Mouse (Mus musculus) limb, embryonic 12.5 days (tissue): ENCODE results near the gene Mrpl38. TPM values are rescaled to one million over a fixed set of nuclear protein-coding genes. Genes with fewer than 3 reads are reported as not detected.
A peak's percentile ranks its signal among the peaks of the same experiment; 100 is the strongest.

Source experiments
- ATAC-seq: fragments of 200-750 bp; cut with Nextera tagmentation; 2 replicates; pipeline ENCODE4 v1.8.0; 2017; ENCODE audit warnings: low read depth, moderate TSS enrichment; ENCODE audit not compliant: insufficient number of reproducible peaks, insufficient read depth, low FRiP score, low TSS enrichment
- H3K27ac ChIP-seq: fragments of 300-500 bp; sonication (generic); 2 replicates; pipeline ENCODE4 v1.5.1; 2016; ENCODE audit warnings: mild to moderate bottlenecking, moderate library complexity
- H3K27me3 ChIP-seq: fragments of 300-500 bp; sonication (generic); 2 replicates; pipeline ENCODE4 v1.6.1; 2016; ENCODE audit warnings: mild to moderate bottlenecking, moderate library complexity
- H3K36me3 ChIP-seq: fragments of 300-500 bp; sonication (generic); 2 replicates; pipeline ENCODE4 v1.6.1; 2016; ENCODE audit warnings: mild to moderate bottlenecking, moderate library complexity
- H3K4me1 ChIP-seq: fragments of 300-500 bp; sonication (generic); replicated peaks from 2 replicates; pipeline ENCODE4 v1.6.1; 2016
- H3K4me2 ChIP-seq: fragments of 300-500 bp; sonication (generic); 2 replicates; pipeline ENCODE4 v1.6.1; 2016; ENCODE audit warnings: mild to moderate bottlenecking, moderate library complexity
- H3K4me3 ChIP-seq: fragments of 300-500 bp; sonication (generic); replicated peaks from 2 replicates; pipeline ENCODE4 v1.5.1; 2016; ENCODE audit warnings: mild to moderate bottlenecking
- H3K9ac ChIP-seq: fragments of 300-500 bp; sonication (generic); replicated peaks from 2 replicates; pipeline ENCODE4 v1.6.1; 2016; ENCODE audit warnings: mild to moderate bottlenecking, moderate library complexity
- H3K9me3 ChIP-seq: fragments of 300-500 bp; sonication (generic); 2 replicates; pipeline ENCODE4 v1.6.1; 2016; ENCODE audit warnings: mild to moderate bottlenecking, moderate library complexity
- WGBS: fragments of 180-500 bp; shearing (Covaris S2); methylation state at CpG from one replicate; pipeline ENCODE4 v1.1.7; 2016; 5-methylcytosine and 5-hydroxymethylcytosine counted together
- polyA plus RNA-seq: library from polyadenylated mRNA; unstranded; fragments of >200 nt; fragmentation: Nextera tagmentation; extraction: Ambion mirVana; gene quantifications from 2 replicates; pipeline ENCODE4 v1.2.1, GENCODE M21; 2016

Mrpl38 gene
- polyA plus RNA-seq = 86.9 and 90.8 TPM in 2 replicates

DNA sequence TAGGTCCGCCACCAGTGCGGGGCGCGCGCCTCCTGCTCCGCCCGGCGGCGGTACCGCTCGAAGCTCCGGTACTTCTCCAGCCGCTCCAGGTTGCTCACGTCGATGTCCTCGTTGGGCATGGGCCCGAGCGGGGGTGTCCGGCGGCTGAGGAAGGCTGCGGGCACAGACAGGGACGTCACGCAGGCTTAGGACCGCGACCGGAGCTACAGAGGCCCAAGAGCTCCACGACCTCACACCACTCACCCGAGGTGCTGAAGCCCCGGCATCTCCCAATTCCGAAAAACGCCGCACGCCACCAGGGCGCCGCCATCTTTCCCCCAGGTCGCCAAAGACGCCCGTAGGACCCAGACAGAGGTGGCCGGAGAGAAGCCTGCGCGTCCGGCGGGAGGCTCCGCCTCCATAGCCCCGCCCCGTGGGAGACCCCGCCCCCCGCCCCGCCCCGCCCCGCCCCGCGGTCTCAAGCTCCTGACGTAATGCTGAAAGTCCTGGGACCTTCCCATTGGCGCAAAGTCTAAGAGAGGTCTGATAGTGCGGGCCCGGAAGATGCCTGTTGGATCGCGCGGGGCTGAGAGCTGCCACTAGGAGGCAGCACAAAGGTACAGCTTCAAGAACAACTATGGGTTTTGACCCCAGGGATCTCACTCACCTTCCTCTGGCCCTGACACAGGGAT, at the start of gene Mrpl38:
Gene Mrpl38 (minus strand): TSS at position 401 of the 671 bp plus-strand sequence.
- no peaks in the 10 kb centered on the region for H3K9me3 ChIP-seq
- peak within 1 kb of the TSS; percentile 92 for H3K4me3 ChIP-seq
- peak; percentile 92 for ATAC-seq
- peak within 1 kb of the TSS; percentile 59 for H3K4me2 ChIP-seq
- peak within 1 kb of the TSS; percentile 78 for H3K27ac ChIP-seq
- WGBS = under 1% methylated on average over 60 of the region's 60 CpGs
- H3K27me3 ChIP-seq = no peaks in the 10 kb centered on the region
- peaks cover 49% of the 10 kb centered on the region for H3K36me3 ChIP-seq
- peak within 1 kb of the TSS; percentile 83 for H3K9ac ChIP-seq
- H3K4me1 ChIP-seq = peaks cover 15% of the 10 kb centered on the region

GRCm38 (mm10) chr11:116187226-116187930, 48.7 kb upstream of the Mrpl38 start:
- WGBS = 67% methylated on average over 11 of the region's 11 CpGs
- Histone ChIP-seq H3K4me1 (no peaks in the 10 kb centered on the region), H3K36me3 (peaks cover 74% of the 10 kb centered on the region), H3K4me3 (no peak overlapping the region), H3K4me2 (no peak overlapping the region), H3K9ac (no peak overlapping the region), H3K9me3 (no peaks in the 10 kb centered on the region), H3K27me3 (no peaks in the 10 kb centered on the region), H3K27ac (no peak overlapping the region)
- ATAC-seq = no peak

DNA sequence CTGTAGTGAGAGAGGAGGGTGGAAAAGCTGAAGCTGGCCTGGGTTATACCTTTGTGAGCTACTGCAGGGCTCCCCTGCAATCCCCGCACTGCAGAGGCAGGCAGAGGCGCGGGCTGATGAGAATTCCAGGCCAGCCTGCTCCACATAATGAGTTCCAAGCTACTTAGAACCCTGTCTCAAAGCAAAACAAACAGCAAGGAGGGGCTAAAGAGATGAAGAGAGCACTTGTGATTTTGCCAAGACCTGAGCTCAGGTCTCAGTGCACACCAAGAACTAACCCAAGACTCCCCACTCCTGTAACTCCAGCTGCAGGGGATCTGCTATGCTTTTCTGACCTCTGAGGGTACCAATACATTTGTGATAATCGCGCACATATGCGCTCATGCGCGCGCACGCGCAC, 47.7 kb upstream of the Mrpl38 start:
- no peaks in the 10 kb centered on the region for H3K4me1 ChIP-seq
- no peak overlapping the region for H3K4me2 ChIP-seq
- peaks cover 81% of the 10 kb centered on the region for H3K36me3 ChIP-seq
- H3K4me3 ChIP-seq = no peak overlapping the region
- no peaks in the 10 kb centered on the region for H3K27me3 ChIP-seq
- no peak overlapping the region for H3K9ac ChIP-seq
- 86% methylated on average over 11 of the region's 11 CpGs for WGBS
- no peak for ATAC-seq
- H3K9me3 ChIP-seq = no peaks in the 10 kb centered on the region
- peak overlapping the region; percentile 70 for H3K27ac ChIP-seq

DNA sequence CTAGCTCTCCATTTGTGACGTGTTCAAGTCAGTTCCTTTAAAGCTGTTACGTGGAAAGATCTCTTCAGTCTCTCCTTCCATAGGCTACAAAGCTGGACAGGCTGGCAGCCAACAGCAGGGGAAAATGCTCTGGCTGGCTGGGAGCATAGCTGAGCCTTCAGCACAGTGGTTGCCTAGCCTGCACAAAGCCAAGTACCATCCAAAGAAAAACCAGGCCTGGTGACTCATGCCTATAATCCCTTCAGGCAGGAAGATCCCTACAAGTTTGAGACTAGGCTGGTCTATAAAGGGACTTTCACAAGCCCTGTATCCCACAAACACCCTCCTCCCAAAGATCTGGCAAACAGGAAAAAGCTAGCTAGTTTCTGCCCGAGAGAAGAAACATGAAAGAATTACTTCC, 47.2 kb upstream of the Mrpl38 start:
- H3K27me3 ChIP-seq = no peaks in the 10 kb centered on the region
- H3K9ac ChIP-seq = no peak overlapping the region
- no peak overlapping the region for H3K4me3 ChIP-seq
- no peak for ATAC-seq
- no peak overlapping the region for H3K4me2 ChIP-seq
- no peak overlapping the region for H3K27ac ChIP-seq
- 86% methylated on average over 3 of the region's 3 CpGs for WGBS
- peaks cover 80% of the 10 kb centered on the region for H3K36me3 ChIP-seq
- no peaks in the 10 kb centered on the region for H3K9me3 ChIP-seq
- H3K4me1 ChIP-seq = no peaks in the 10 kb centered on the region

DNA sequence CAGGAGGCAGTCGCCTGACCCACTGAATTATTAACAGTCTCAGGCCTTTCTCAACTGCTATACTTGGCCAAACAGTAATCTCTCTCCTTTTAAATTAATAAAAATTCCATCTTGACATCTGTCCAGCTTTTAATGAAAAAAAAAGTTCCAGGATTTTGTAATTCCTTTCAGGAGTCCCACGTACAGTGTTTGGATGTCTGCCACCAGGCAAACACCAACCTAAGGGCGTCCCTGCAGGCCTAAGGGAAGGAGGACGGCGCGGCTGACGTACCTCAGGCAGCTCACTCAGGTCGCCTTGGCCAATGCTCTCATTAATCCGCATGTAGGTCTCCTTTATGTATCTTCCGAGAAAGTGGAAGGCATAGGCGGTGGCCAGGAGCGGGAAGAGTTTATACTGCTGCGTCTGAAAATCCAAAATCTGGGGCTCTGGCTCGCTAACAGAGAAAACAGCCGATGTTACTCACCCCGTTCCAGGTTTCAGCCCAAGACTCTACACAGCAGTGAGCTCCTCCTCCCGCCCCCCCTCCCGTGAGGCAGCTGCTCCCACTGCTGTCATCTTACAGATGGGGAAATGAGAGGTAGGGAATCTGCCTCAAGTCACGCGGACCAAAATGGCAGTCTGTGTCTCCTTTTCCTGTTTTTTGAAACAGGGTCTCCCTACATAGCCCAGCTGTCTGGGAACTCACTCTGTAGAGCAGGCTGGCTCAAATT, 39.9 kb upstream of the Mrpl38 start:
- Histone ChIP-seq H3K4me2 (no peak overlapping the region), H3K27ac (no peak overlapping the region), H3K9me3 (no peaks in the 10 kb centered on the region), H3K27me3 (no peaks in the 10 kb centered on the region), H3K9ac (no peak overlapping the region), H3K36me3 (peaks cover 92% of the 10 kb centered on the region), H3K4me3 (no peak overlapping the region), H3K4me1 (no peaks in the 10 kb centered on the region)
- no peak for ATAC-seq
- WGBS = 89% methylated on average over 20 of the region's 20 CpGs

- no peak overlapping the region for H3K4me2 ChIP-seq
- H3K4me1 ChIP-seq = no peaks in the 10 kb centered on the region
- ATAC-seq = no peak
- H3K27me3 ChIP-seq = no peaks in the 10 kb centered on the region
- no peaks in the 10 kb centered on the region for H3K9me3 ChIP-seq
- H3K36me3 ChIP-seq = peaks cover 88% of the 10 kb centered on the region
- no peak overlapping the region for H3K27ac ChIP-seq
- no peak overlapping the region for H3K9ac ChIP-seq
- no peak overlapping the region for H3K4me3 ChIP-seq
- 88% methylated on average over 7 of the region's 7 CpGs for WGBS
Observed at GRCm38 (mm10) chr11:116176010-116176409, 37.3 kb upstream of the Mrpl38 start.

- ATAC-seq = no peak
- H3K36me3 ChIP-seq = peaks cover 78% of the 10 kb centered on the region
- H3K4me1 ChIP-seq = no peaks in the 10 kb centered on the region
- H3K27ac ChIP-seq = no peak overlapping the region
- 91% methylated on average over 22 of the region's 22 CpGs for WGBS
- H3K27me3 ChIP-seq = no peaks in the 10 kb centered on the region
- no peak overlapping the region for H3K4me3 ChIP-seq
- H3K9ac ChIP-seq = no peak overlapping the region
- H3K9me3 ChIP-seq = no peaks in the 10 kb centered on the region
- no peak overlapping the region for H3K4me2 ChIP-seq
Observed at GRCm38 (mm10) chr11:116174775-116175448, 36.2 kb upstream of the Mrpl38 start.

- peaks cover 50% of the 10 kb centered on the region for H3K36me3 ChIP-seq
- H3K9ac ChIP-seq = no peak overlapping the region
- H3K4me3 ChIP-seq = no peak overlapping the region
- H3K4me1 ChIP-seq = peaks cover 4% of the 10 kb centered on the region; the same call in 1 of the 2 replicates
- no peaks in the 10 kb centered on the region for H3K9me3 ChIP-seq
- no peaks in the 10 kb centered on the region for H3K27me3 ChIP-seq
- no peak overlapping the region for H3K27ac ChIP-seq
- no peak for ATAC-seq
- WGBS = 89% methylated on average over 2 of the region's 2 CpGs
- no peak overlapping the region for H3K4me2 ChIP-seq
Observed at GRCm38 (mm10) chr11:116171959-116172358, 33.3 kb upstream of the Mrpl38 start.

DNA sequence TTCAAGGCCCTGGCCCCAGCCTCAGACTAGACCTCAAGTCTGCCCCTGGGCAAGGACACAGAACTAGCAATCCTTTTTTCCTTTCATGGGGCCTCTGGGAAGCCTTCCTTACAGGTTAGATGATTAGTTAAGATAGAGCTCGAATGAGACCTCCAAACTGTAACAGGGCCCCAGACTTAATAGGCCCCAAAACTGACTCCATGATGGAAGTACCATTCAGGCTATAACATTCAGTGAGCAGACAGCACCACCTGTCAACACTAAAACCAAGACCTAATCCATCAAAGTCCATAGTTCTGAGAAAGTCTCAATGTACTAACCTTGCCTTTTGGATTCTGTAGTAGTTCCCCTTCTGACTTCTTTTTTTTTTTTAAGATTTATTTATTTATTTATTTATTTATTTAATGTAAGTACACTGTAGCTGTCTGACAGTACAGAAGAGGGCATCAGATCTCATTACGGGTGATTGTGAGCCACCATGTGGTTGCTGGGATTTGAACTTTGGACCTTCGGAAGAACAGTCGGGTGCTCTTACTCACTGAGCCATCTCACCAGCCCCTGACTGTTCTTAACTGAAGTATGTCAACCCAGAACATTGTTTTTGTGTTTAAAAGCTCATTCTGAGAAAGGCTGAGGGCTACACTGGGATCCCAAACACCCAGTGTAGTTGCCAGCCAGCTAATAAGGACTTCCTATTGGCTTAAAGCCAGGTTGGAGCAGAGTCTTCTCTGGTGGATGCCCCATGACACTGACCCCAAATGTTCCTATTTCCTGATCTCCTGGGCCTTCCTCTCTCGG, 31.5 kb upstream of the Mrpl38 start:
- ATAC-seq = no peak
- 84% methylated on average over 5 of the region's 5 CpGs for WGBS
- H3K4me2 ChIP-seq = no peak overlapping the region

DNA sequence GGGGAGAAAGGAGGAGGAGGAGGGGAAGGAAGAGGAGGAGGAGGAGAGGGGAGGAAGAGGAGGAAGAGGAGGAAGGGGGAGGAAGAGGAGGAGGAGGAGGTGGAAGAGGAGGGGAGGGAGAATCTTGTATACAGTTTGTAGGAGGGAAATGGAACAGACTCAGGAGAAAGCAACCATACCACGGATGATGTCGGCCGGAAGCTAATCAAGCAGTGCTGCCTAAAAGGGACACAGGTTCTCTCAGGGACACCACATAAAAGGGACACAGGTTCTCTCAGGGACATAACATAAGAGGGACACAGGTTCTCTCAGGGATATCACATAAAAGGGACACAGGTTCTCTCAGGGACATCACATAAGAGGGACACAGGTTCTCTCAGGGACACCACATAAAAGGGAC, 30.5 kb upstream of the Mrpl38 start:
- no peak for ATAC-seq
- Histone ChIP-seq H3K4me1 (peaks cover 12% of the 10 kb centered on the region), H3K36me3 (peaks cover 42% of the 10 kb centered on the region), H3K9ac (no peak overlapping the region), H3K9me3 (no peaks in the 10 kb centered on the region), H3K4me3 (no peak overlapping the region), H3K27me3 (no peaks in the 10 kb centered on the region), H3K27ac (no peak overlapping the region), H3K4me2 (no peak overlapping the region)
- WGBS = 85% methylated on average over 3 of the region's 3 CpGs

More for the DNA sequence above, 31.5 kb upstream of the Mrpl38 start:
- H3K27ac ChIP-seq = no peak overlapping the region
- peaks cover 12% of the 10 kb centered on the region for H3K4me1 ChIP-seq
- no peaks in the 10 kb centered on the region for H3K27me3 ChIP-seq
- peaks cover 42% of the 10 kb centered on the region for H3K36me3 ChIP-seq
- H3K9ac ChIP-seq = no peak overlapping the region
- H3K9me3 ChIP-seq = no peaks in the 10 kb centered on the region
- no peak overlapping the region for H3K4me3 ChIP-seq
